ENCODE assay signal across 8 mouse cellular contexts in genomic region chrX:48285651-48286021, GRCm38 (mm10). TPM values are rescaled to one million over a fixed set of nuclear protein-coding genes. Genes with fewer than 3 reads are reported as not detected.
DNase-seq lines count a peak whose midpoint lies in the region; ATAC-seq and TF ChIP-seq lines count a peak whose summit lies in the region.

No protein-coding gene starts in this region.

- H3K79me2 ChIP-seq in liver, adult 2 months (ENCODE audit: control insufficient read depth, insufficient read depth, low read length): no peaks in the 10 kb centered on the region

- H3K4me1 ChIP-seq in liver, adult 2 months (ENCODE audit: control insufficient read depth, insufficient read depth, low read length): no peaks in the 10 kb centered on the region
- no peaks in the 10 kb centered on the region for H3K4me1 ChIP-seq in intestine, embryonic 14.5 days (replicated peaks; ENCODE audit: control insufficient read depth, insufficient read depth, low read length)
- H3K4me1 ChIP-seq in liver, postnatal 0 days (ENCODE audit: insufficient read depth): peaks cover 3% of the 10 kb centered on the region; the same call in 1 of the 2 replicates

- peak overlapping the region; percentile 23; the same call in 1 of the 2 replicates for H3K27ac ChIP-seq in liver, adult 2 months (replicated peaks; ENCODE audit: insufficient read depth, low read depth, low read length)
- H3K27ac ChIP-seq in intestine, embryonic 14.5 days (ENCODE audit: low read depth): no peak overlapping the region; the same call in 1 of the 2 replicates
- peak overlapping the region; percentile 83 for H3K27ac ChIP-seq in liver, postnatal 0 days (ENCODE audit: low read depth)

- no peaks in the 10 kb centered on the region for H3K27me3 ChIP-seq in liver, adult 2 months (ENCODE audit: control insufficient read depth, insufficient read depth, low read length)
- no peaks in the 10 kb centered on the region; the same call in 1 of the 2 replicates for H3K27me3 ChIP-seq in intestine, embryonic 14.5 days (replicated peaks; ENCODE audit: control insufficient read depth, insufficient read depth, low read length)
- no peaks in the 10 kb centered on the region for H3K27me3 ChIP-seq in liver, postnatal 0 days (ENCODE audit: insufficient read depth, low read length)

- no peak for TF ChIP-seq CTCF in liver, adult 2 months (IDR thresholded peaks at IDR 0.05; ENCODE audit: low read depth, low read length)
- TF ChIP-seq CTCF in liver, postnatal 0 days (IDR thresholded peaks at IDR 0.05; ENCODE audit: low read depth): no peak

- 1% methylated on average over 25 of the region's 34 CpGs for WGBS in liver, adult 2 months
- 12% methylated on average over 18 of the region's 34 CpGs for WGBS in intestine, embryonic 14.5 days
- 17% methylated on average over 10 of the region's 34 CpGs for WGBS in liver, postnatal 0 days (ENCODE audit: insufficient replicate concordance)

- DNase-seq in liver, adult 2 months (ENCODE audit: extremely low read depth, low read depth, low spot score): no peak
- no peak for DNase-seq in liver
- peak; percentile 24 for DNase-seq in c-Kit-positive CD71-negative TER-119-negative erythroid progenitor cells, embryonic 14.5 days (ENCODE audit: low read depth)
- peak; percentile 12 to 20 for DNase-seq in frontal cortex, postnatal 10 days (ENCODE audit: low spot score in 2 of 2)
- peak; percentile 77 for DNase-seq in intestine, embryonic 14.5 days (ENCODE audit: low spot score)
- DNase-seq in liver, postnatal 0 days: no peak
- DNase-seq in right cerebral cortex, postnatal 10 days (ENCODE audit: low spot score in 2 of 2): peak; percentile 40 to 56
- DNase-seq in adrenal gland, adult 2 months: no peak

- H3K9ac ChIP-seq in liver, adult 2 months (ENCODE audit: low read depth, low read length): peak overlapping the region; percentile 75
- H3K9ac ChIP-seq in intestine, embryonic 14.5 days (ENCODE audit: low read length): peak overlapping the region; percentile 32
- H3K9ac ChIP-seq in liver, postnatal 0 days (replicated peaks): peak overlapping the region; percentile 59

- no peaks in the 10 kb centered on the region for H3K9me3 ChIP-seq in intestine, embryonic 14.5 days (ENCODE audit: control insufficient read depth, low read length)
- H3K9me3 ChIP-seq in liver, postnatal 0 days (ENCODE audit: low read length): no peaks in the 10 kb centered on the region

- TF ChIP-seq EP300 in liver, postnatal 0 days (IDR thresholded peaks at IDR 0.05; ENCODE audit: low read depth): no peak

- no peak for TF ChIP-seq POLR2A in liver, adult 2 months (IDR thresholded peaks at IDR 0.05; ENCODE audit: extremely low read depth, insufficient read depth, low read length)

- H3K4me2 ChIP-seq in intestine, embryonic 14.5 days (ENCODE audit: low read length): peak overlapping the region; percentile 48
- peak overlapping the region; percentile 76 for H3K4me2 ChIP-seq in liver, postnatal 0 days (ENCODE audit: low read depth, low read length)

- H3K4me3 ChIP-seq in liver, adult 2 months (ENCODE audit: insufficient read depth, low read depth, low read length): peak overlapping the region; percentile 74
- peak overlapping the region; percentile 38 for H3K4me3 ChIP-seq in intestine, embryonic 14.5 days (ENCODE audit: low read depth, low read length)
- peak overlapping the region; percentile 61 for H3K4me3 ChIP-seq in liver, postnatal 0 days (ENCODE audit: low read depth, low read length)

- ATAC-seq in intestine, embryonic 14.5 days (replicated peaks; ENCODE audit: low FRiP score, low TSS enrichment, low read depth): peak; percentile 65
- ATAC-seq in liver, postnatal 0 days: peak; percentile 52

- H3K36me3 ChIP-seq in liver, adult 2 months (ENCODE audit: control insufficient read depth, insufficient read depth, low read length): peaks cover 2% of the 10 kb centered on the region; the same call in 1 of the 2 replicates
- peaks cover 8% of the 10 kb centered on the region; the same call in 1 of the 2 replicates for H3K36me3 ChIP-seq in intestine, embryonic 14.5 days (ENCODE audit: control insufficient read depth, insufficient read depth, low read length)
- H3K36me3 ChIP-seq in liver, postnatal 0 days (replicated peaks; ENCODE audit: insufficient read depth, low read length): 0 out of 2 replicates have a peak, but pooled peaks cover 2% of the 10 kb centered on the region

RNA-seq across cellular contexts. Expression of gene Utp14a, which starts 29.0 kb away (rescaled TPM):
- total RNA-seq in liver, adult 2 months (2014; rRNA removed): 6.4 and 6.7 TPM in 2 replicates
- polyA plus RNA-seq in liver, adult 2 months (2012; rRNA removed): 1.4 and 2.2 TPM in 2 replicates
- 17.0 and 19.6 TPM in 2 replicates for polyA plus RNA-seq in intestine, embryonic 14.5 days (2014; fragmentation: Nextera tagmentation; extraction: Ambion mirVana)
- polyA plus RNA-seq in liver, postnatal 0 days (2015; fragmentation: Nextera tagmentation; extraction: Ambion mirVana): 7.9 and 8.1 TPM in 2 replicates
- total RNA-seq in adrenal gland, adult 2 months (2021): 10 to 100 TPM; 12.5 to 19.5 TPM
- 0.42 and 0.48 TPM in 2 replicates for polyA plus RNA-seq in adrenal gland, adult 2 months (2012; rRNA removed)

RNA-seq across cellular contexts. Expression of gene Bcorl1, which starts 55.5 kb away (rescaled TPM):
- total RNA-seq in liver, adult 2 months (2014; rRNA removed): 1.7 and 2.8 TPM in 2 replicates
- polyA plus RNA-seq in liver, adult 2 months (2012; rRNA removed): 1.6 and 2.2 TPM in 2 replicates
- 7.6 and 7.7 TPM in 2 replicates for polyA plus RNA-seq in intestine, embryonic 14.5 days (2014; fragmentation: Nextera tagmentation; extraction: Ambion mirVana)
- polyA plus RNA-seq in liver, postnatal 0 days (2015; fragmentation: Nextera tagmentation; extraction: Ambion mirVana): 1.5 TPM in 2 replicates
- 10 to 100 TPM in 1 of 2 experiments, 1 to 10 TPM in 1; 9.4 to 11.5 TPM for total RNA-seq in adrenal gland, adult 2 months (2021)
- 3.6 and 5.2 TPM in 2 replicates for polyA plus RNA-seq in adrenal gland, adult 2 months (2012; rRNA removed)

Comparison
In these comparisons a context has a peak if more than half of its experiments do, and no peak if none do; other contexts are left out.
1. DNase-seq: peak in c-Kit-positive CD71-negative TER-119-negative erythroid progenitor cells, embryonic 14.5 days (single experiment), frontal cortex, postnatal 10 days (2 of 2), intestine, embryonic 14.5 days (single experiment) and right cerebral cortex, postnatal 10 days (2 of 2); none in liver, adult 2 months (single experiment), liver (single experiment), liver, postnatal 0 days (single experiment) and adrenal gland, adult 2 months (single experiment).
2. Peak in every context shown above with its lines, with median percentiles within 50 percentile points of each other: H3K4me3 ChIP-seq and H3K9ac ChIP-seq.